Mouse (Mus musculus) intestine, embryonic 16.5 days (tissue): Measurements from ENCODE around the gene Snx11. TPM values are rescaled to one million over a fixed set of nuclear protein-coding genes. Genes with fewer than 3 reads are reported as not detected.
"Not testable (repeated sequence)": the region's sequence is repeated elsewhere in the genome, so short reads cannot be mapped to it uniquely, and the experiment has no call there.

Experiments used
- ATAC-seq: fragments of 200-750 bp; cut with Nextera tagmentation; 2 replicates; pipeline ENCODE4 v1.8.0; 2017; ENCODE audit warnings: moderate TSS enrichment, moderate library complexity
- H3K27ac ChIP-seq: fragments of 300-500 bp; sonication (generic); 2 replicates; pipeline ENCODE4 v1.5.1; 2014; ENCODE audit warnings: mild to moderate bottlenecking, low read length
- H3K27me3 ChIP-seq: fragments of 300-500 bp; sonication (generic); replicated peaks from 2 replicates; pipeline ENCODE4 v1.6.1; 2014; ENCODE audit warnings: low read length, control low read depth, mixed read lengths; ENCODE audit not compliant: control insufficient read depth, insufficient read depth
- H3K36me3 ChIP-seq: fragments of 300-500 bp; sonication (generic); 2 replicates; pipeline ENCODE4 v1.6.1; 2014; ENCODE audit warnings: low read length, control low read depth; ENCODE audit not compliant: control insufficient read depth, insufficient read depth
- H3K4me1 ChIP-seq: fragments of 300-500 bp; sonication (generic); 2 replicates; pipeline ENCODE4 v1.6.1; 2014; ENCODE audit warnings: low read length, control low read depth, mixed read lengths; ENCODE audit not compliant: control insufficient read depth, insufficient read depth
- H3K4me2 ChIP-seq: fragments of 300-500 bp; sonication (generic); 2 replicates; pipeline ENCODE4 v1.6.1; 2014; ENCODE audit warnings: low read depth, low read length, control low read depth
- H3K4me3 ChIP-seq: fragments of 300-500 bp; sonication (generic); 2 replicates; pipeline ENCODE4 v1.5.1; 2014; ENCODE audit warnings: mild to moderate bottlenecking, low read length
- H3K9ac ChIP-seq: fragments of 300-500 bp; sonication (generic); 2 replicates; pipeline ENCODE4 v1.6.1; 2014; ENCODE audit warnings: low read depth, low read length
- H3K9me3 ChIP-seq: fragments of 300-500 bp; sonication (generic); 2 replicates; pipeline ENCODE4 v1.6.1; 2016; ENCODE audit warnings: low read length, control low read depth; ENCODE audit not compliant: control insufficient read depth
- WGBS: fragments of 180-500 bp; shearing (Covaris S2); extraction: QIAGEN DNeasy Blood & Tissue Kit; methylation state at CpG from one replicate; pipeline ENCODE4 v1.1.7; 2014; 5-methylcytosine and 5-hydroxymethylcytosine counted together
- polyA plus RNA-seq: library from polyadenylated mRNA; unstranded; fragments of >200 nt; fragmentation: Nextera tagmentation; extraction: Ambion mirVana; gene quantifications from 2 replicates; pipeline ENCODE4 v1.2.1, GENCODE M21; 2015

Snx11 gene
- polyA plus RNA-seq, 1 experiment from 2014 or later, result 13.1 TPM

- Histone ChIP-seq H3K27ac (no peak overlapping the region), H3K9ac (no peak overlapping the region), H3K27me3 (no peaks in the 10 kb centered on the region), H3K36me3 (peaks cover 13% of the 10 kb centered on the region), H3K9me3 (no peaks in the 10 kb centered on the region), H3K4me1 (no peaks in the 10 kb centered on the region), H3K4me3 (no peak overlapping the region), H3K4me2 (no peak overlapping the region)
- WGBS, result 88% methylated on average over 2 of the region's 2 CpGs
- ATAC-seq, result no peak
These were observed 22.2 kb upstream of the Snx11 start for GRCm38 (mm10) chr11:96799511-96799910.

- no peak for ATAC-seq
- H3K4me3 ChIP-seq, result no peak overlapping the region
- 60% methylated on average over 1 of the region's 1 CpGs for WGBS
- no peak overlapping the region for H3K27ac ChIP-seq
- H3K36me3 ChIP-seq, result 0 out of 2 replicates have a peak, but pooled peaks cover 4% of the 10 kb centered on the region
- H3K9ac ChIP-seq, result no peak overlapping the region
- no peaks in the 10 kb centered on the region for H3K27me3 ChIP-seq
- H3K4me2 ChIP-seq, result no peak overlapping the region
- peaks cover 4% of the 10 kb centered on the region for H3K4me1 ChIP-seq
- H3K9me3 ChIP-seq, result no peaks in the 10 kb centered on the region
These were observed 19.2 kb upstream of the Snx11 start for GRCm38 (mm10) chr11:96796586-96796985.

- H3K9ac ChIP-seq, result no peak overlapping the region
- H3K36me3 ChIP-seq, result 0 out of 2 replicates have a peak, but pooled peaks cover 4% of the 10 kb centered on the region
- WGBS, result 99% methylated on average over 2 of the region's 2 CpGs
- H3K4me2 ChIP-seq, result no peak overlapping the region
- no peaks in the 10 kb centered on the region for H3K27me3 ChIP-seq
- H3K4me1 ChIP-seq, result peaks cover 4% of the 10 kb centered on the region
- no peaks in the 10 kb centered on the region for H3K9me3 ChIP-seq
- no peak overlapping the region for H3K27ac ChIP-seq
- ATAC-seq, result no peak
- H3K4me3 ChIP-seq, result no peak overlapping the region
These were observed 18.7 kb upstream of the Snx11 start for GRCm38 (mm10) chr11:96796081-96796480.

DNA sequence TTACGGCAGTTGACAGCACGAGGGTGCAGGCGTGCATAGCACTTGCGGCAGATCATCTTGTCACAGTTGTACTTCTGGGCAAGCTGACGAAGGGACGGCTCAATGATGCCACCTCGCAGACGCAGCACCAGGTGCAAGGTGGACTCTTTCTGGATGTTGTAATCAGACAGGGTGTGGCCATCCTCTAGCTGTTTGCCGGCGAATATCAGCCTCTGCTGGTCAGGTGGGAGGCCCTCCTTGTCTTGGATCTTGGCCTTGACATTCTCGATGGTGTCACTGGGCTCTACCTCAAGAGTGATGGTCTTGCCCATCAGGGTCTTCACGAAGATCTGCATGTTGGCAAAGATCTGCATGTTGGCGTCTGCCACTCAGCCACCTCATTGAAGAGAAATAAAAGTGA is 18.1 kb upstream of the Snx11 start:
- ATAC-seq, result 0 out of 2 replicates have a peak, but pooled peaks have one; percentile 7
- H3K27me3 ChIP-seq, result no peaks in the 10 kb centered on the region
- H3K9me3 ChIP-seq, result no peaks in the 10 kb centered on the region
- H3K4me1 ChIP-seq, result peaks cover 10% of the 10 kb centered on the region
- H3K36me3 ChIP-seq, result 0 out of 2 replicates have a peak, but pooled peaks cover 4% of the 10 kb centered on the region
- WGBS, result 88% methylated on average over 13 of the region's 13 CpGs
- H3K4me3 ChIP-seq, result no peak overlapping the region
- no peak overlapping the region for H3K27ac ChIP-seq
- no peak overlapping the region for H3K9ac ChIP-seq
- no peak overlapping the region for H3K4me2 ChIP-seq

DNA sequence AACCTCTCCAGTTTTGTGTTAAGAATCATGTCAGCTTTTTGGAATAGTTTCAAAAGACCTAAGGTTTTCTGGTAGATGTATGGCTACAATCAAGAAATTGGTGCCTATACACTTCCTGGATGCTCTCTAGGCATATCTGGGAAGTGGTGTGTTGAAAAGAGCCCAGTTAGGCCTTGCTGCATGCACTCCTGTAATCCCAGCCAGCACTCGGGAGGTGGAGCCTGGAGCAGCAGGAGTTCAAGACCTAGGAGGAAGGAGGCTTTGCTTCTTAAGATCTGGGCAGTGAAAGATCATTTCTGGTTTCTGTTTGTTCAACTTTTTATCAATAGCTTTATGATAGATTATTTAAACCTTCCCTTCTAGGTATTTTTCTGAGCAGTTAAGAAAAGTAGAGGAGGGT is 13.3 kb upstream of the Snx11 start:
- Histone ChIP-seq H3K27ac (no peak overlapping the region), H3K9me3 (no peaks in the 10 kb centered on the region), H3K27me3 (no peaks in the 10 kb centered on the region), H3K9ac (no peak overlapping the region), H3K4me3 (no peak overlapping the region; the same call in 1 of the 2 replicates), H3K36me3 (no peaks in the 10 kb centered on the region), H3K4me1 (peaks cover 15% of the 10 kb centered on the region), H3K4me2 (peak overlapping the region; percentile 83)
- 3% methylated on average over 1 of the region's 1 CpGs for WGBS
- ATAC-seq, result no peak

GRCm38 (mm10) chr11:96789990-96790389 is 12.6 kb upstream of the Snx11 start:
- Histone ChIP-seq H3K9me3 (no peaks in the 10 kb centered on the region), H3K36me3 (no peaks in the 10 kb centered on the region), H3K9ac (peak overlapping the region; percentile 89), H3K27ac (peak overlapping the region; percentile 96; the same call in 1 of the 2 replicates), H3K4me2 (peak overlapping the region; percentile 83), H3K4me1 (peaks cover 15% of the 10 kb centered on the region), H3K27me3 (no peaks in the 10 kb centered on the region), H3K4me3 (peak overlapping the region; percentile 93)
- WGBS, result 5% methylated on average over 5 of the region's 5 CpGs
- no peak for ATAC-seq

DNA sequence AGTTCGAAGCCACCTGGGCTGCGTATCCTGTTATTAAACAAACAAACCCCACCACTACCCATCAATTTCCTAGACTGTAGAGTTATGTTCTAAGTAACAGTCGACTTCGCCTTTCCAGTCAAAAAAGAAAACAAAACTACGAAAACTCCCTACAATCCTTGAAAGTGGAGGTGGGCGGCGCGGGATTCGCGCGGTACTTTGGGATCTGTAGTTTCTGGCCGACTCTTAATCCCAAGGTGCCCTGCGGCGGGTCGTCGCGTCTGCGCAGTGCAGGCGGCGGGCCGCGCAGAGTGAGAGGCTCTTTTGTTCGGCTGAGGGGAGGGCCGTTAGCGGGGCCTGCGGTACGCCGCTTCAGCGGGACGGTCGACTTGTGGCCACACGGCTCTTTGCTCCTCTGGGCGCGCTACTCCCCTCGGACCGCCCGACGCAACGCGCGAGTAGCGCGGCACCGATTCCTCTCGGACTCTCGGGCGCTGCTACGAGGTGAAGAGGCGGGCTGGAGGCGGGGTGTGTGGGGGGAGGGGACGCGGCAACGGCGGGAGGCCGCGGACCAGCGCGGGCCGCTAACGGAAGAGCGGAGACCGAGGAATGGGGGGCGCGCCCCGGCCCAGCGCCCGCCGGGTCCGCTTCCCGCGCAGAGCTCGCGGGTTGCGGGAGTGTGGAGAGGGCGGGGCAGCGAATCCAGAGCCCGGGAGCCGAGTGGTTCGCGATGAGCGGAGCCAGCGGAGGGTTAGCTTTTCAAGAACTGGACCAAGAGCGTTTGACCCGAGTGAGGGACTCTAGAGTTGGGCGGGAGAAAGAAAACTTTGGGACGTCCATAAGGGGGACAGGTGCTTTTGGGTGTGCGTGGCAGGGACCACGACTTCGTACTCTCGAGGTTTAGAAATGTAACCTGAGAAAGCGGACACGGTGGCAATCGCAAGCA is 11.8 kb upstream of the Snx11 start, which contains the start of gene Cbx1:
TSS of gene Cbx1 (plus strand) at position 257 of the 925 bp plus-strand sequence.
- under 1% methylated on average over 89 of the region's 93 CpGs for WGBS
- Histone ChIP-seq H3K36me3 (no peaks in the 10 kb centered on the region), H3K4me3 (peak within 1 kb of the TSS; percentile 93), H3K4me1 (peaks cover 15% of the 10 kb centered on the region), H3K9me3 (no peaks in the 10 kb centered on the region), H3K27ac (peak within 1 kb of the TSS; percentile 96), H3K9ac (peak within 1 kb of the TSS; percentile 89), H3K27me3 (no peaks in the 10 kb centered on the region), H3K4me2 (peak within 1 kb of the TSS; percentile 83)
- ATAC-seq, result peak; percentile 99

DNA sequence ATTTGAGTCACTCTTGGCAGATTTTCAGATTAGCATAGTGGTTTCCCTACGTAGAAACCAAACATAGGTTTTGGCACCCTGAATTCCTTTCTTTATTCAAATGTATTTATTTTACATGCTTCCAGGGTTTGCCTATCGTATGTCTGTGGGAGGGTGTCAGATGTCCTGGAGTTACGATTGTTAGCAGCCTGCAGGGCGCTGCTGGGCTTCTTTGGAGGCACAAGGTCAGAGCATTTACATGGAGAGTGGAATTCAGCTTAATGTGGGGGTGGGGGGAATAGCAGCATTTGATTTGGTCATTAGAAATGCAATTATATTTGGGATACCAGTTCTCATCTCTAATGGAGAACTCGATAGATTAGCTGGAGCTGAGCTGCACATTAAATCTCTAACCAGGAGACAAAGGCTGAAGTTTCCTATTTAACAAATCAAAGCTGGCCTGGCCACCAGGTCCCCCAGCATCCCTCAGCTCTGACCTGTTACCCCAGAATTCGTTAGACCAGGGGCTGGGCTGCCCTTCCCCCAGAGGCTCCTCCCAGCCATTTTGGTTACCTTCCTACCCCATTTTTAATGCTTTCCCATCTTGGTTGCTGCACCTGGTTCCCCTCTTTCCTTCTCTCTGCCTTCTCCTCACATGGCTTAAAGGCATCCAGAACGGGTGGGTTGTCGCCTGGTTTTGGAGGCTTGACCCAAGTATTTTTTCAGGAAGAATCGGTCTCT is 9.5 kb upstream of the Snx11 start:
- Histone ChIP-seq H3K27ac (no peak overlapping the region), H3K9me3 (no peaks in the 10 kb centered on the region), H3K36me3 (no peaks in the 10 kb centered on the region), H3K4me1 (peaks cover 11% of the 10 kb centered on the region), H3K4me3 (no peak overlapping the region), H3K4me2 (no peak overlapping the region), H3K9ac (no peak overlapping the region), H3K27me3 (no peaks in the 10 kb centered on the region)
- no peak for ATAC-seq
- 43% methylated on average over 9 of the region's 9 CpGs for WGBS

DNA sequence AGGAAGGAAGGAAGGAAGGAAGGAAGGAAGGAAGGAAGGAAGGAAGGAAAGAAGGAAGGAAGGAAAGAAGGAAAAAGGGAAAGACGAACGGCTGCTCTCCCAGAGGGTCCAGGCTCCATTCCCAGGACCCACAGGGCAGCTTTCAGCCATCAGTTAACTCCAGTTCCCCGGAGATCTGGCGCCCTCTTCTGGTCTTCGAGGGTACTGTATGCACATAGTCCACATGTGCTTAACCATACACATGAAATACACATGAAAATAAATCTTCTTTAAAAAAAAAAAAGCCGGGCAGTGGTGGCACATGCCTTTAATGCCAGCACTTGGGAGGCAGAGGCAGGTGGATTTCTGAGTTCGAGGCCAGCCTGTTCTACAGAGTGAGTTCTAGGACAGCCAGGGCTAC is 7.5 kb upstream of the Snx11 start:
- H3K4me2 ChIP-seq, H3K36me3 ChIP-seq, H3K4me3 ChIP-seq, H3K9me3 ChIP-seq, ATAC-seq, H3K9ac ChIP-seq, H3K4me1 ChIP-seq, H3K27me3 ChIP-seq, H3K27ac ChIP-seq: not testable (repeated sequence)
- 14% methylated on average over 7 of the region's 7 CpGs for WGBS
